Mouse (Mus musculus): ENCODE results near the gene Pawr. TPM values are rescaled to one million over a fixed set of nuclear protein-coding genes. Genes with fewer than 3 reads are reported as not detected.

The Pawr gene
- polyA plus RNA-seq, 1 experiment from 2014 or later: 10.5 TPM

DNA sequence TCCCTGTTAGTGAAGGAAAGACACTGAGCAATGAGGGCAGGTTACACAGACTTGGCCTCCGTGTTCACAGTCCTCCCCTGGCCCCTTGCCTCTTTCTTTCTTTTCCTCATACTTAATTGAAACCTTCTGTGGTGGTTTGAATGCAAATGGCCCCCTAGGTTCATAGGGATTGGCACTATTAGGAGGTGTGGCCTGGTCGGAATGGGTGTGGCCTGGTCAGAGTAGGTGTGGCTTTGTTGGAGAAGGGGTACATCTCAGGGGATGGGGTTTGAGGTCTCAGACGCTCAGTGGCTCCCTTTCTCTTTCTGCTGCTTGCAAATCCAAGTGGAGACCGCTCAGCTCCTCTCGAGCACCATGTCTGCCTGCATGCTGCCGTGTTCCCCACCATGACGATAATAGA, 37.2 kb upstream of the Pawr start:
- Histone ChIP-seq H3K36me3 (no peaks in the 10 kb centered on the region), H3K27me3 (ENCODE audit: insufficient read depth, poor library complexity, severe bottlenecking) (no peaks in the 10 kb centered on the region), H3K4me3 (no peak overlapping the region), H3K4me1 (replicated peaks) (no peaks in the 10 kb centered on the region), H3K9me3 (no peaks in the 10 kb centered on the region), H3K27ac (no peak overlapping the region)
- 82% methylated on average over 7 of the region's 7 CpGs for WGBS
- DNase-seq (ENCODE audit: low spot score): no peak

DNA sequence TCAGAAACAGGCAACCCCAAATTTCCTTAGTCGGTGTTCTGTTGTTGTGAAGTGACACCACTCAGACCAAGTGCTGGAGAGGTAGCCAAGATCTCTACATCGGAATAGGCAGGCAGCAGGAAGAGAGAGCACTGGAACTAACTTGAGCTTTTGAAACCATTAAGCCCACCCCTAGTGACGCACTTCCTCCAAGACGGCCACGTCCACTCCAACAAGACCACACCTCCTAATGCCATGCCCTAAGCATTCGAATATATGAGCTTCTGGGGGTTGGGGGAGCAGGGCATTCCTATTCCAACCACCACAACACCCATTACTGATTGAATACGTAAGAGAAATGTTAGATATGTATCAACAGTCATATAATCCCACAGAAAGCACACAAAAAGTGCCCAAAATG, 35.5 kb upstream of the Pawr start:
- no peak overlapping the region for H3K4me3 ChIP-seq
- H3K27ac ChIP-seq: no peak overlapping the region
- DNase-seq (ENCODE audit: low spot score): no peak
- H3K27me3 ChIP-seq (ENCODE audit: insufficient read depth, poor library complexity, severe bottlenecking): no peaks in the 10 kb centered on the region
- no peaks in the 10 kb centered on the region for H3K4me1 ChIP-seq (replicated peaks)
- H3K36me3 ChIP-seq: no peaks in the 10 kb centered on the region
- 87% methylated on average over 7 of the region's 7 CpGs for WGBS
- H3K9me3 ChIP-seq: no peaks in the 10 kb centered on the region

- Histone ChIP-seq H3K4me3 (no peak overlapping the region), H3K36me3 (no peaks in the 10 kb centered on the region), H3K9me3 (no peaks in the 10 kb centered on the region), H3K4me1 (replicated peaks) (no peaks in the 10 kb centered on the region), H3K27ac (no peak overlapping the region), H3K27me3 (ENCODE audit: insufficient read depth, poor library complexity, severe bottlenecking) (no peaks in the 10 kb centered on the region)
- DNase-seq (ENCODE audit: low spot score): no peak
- WGBS: 94% methylated on average over 13 of the region's 13 CpGs
These were observed 33.7 kb upstream of the Pawr start for GRCm38 (mm10) chr10:108298261-108298660.

- no peaks in the 10 kb centered on the region for H3K4me1 ChIP-seq (replicated peaks)
- H3K27me3 ChIP-seq (ENCODE audit: insufficient read depth, poor library complexity, severe bottlenecking): no peaks in the 10 kb centered on the region
- H3K9me3 ChIP-seq: no peaks in the 10 kb centered on the region
- no peaks in the 10 kb centered on the region for H3K36me3 ChIP-seq
- WGBS: 85% methylated on average over 16 of the region's 17 CpGs
- DNase-seq (ENCODE audit: low spot score): no peak
- no peak overlapping the region for H3K4me3 ChIP-seq
- H3K27ac ChIP-seq: no peak overlapping the region
These were observed 32.9 kb upstream of the Pawr start for GRCm38 (mm10) chr10:108298841-108299545.

DNA sequence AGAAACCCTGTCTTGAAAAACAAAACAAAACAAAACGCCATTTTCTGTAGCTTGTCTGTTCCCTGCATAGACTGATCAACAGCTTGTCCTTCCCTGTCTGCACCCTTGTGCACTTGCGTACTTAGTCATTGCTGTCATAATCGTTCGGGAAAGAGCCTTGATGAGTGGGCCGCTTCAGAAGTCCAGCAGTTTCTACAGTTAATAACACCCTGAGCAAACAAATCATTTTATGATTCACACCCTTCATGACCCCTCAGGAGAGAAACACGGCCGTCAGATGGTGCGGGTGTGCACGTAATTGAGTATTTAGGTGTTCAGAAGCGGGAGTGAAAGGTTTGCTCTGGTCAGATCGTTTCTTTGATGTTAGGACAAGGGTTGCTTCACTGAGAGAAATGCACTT, 32.1 kb upstream of the Pawr start:
- H3K27me3 ChIP-seq (ENCODE audit: insufficient read depth, poor library complexity, severe bottlenecking): no peaks in the 10 kb centered on the region
- H3K4me3 ChIP-seq: no peak overlapping the region
- WGBS: 87% methylated on average over 11 of the region's 11 CpGs
- no peaks in the 10 kb centered on the region for H3K9me3 ChIP-seq
- no peaks in the 10 kb centered on the region for H3K36me3 ChIP-seq
- no peaks in the 10 kb centered on the region for H3K4me1 ChIP-seq (replicated peaks)
- H3K27ac ChIP-seq: no peak overlapping the region
- no peak for DNase-seq (ENCODE audit: low spot score)

GRCm38 (mm10) chr10:108300843-108301242, 31.1 kb upstream of the Pawr start:
- Histone ChIP-seq H3K9me3 (no peaks in the 10 kb centered on the region), H3K4me1 (replicated peaks) (no peaks in the 10 kb centered on the region), H3K27ac (no peak overlapping the region), H3K27me3 (ENCODE audit: insufficient read depth, poor library complexity, severe bottlenecking) (no peaks in the 10 kb centered on the region), H3K36me3 (no peaks in the 10 kb centered on the region), H3K4me3 (no peak overlapping the region)
- DNase-seq (ENCODE audit: low spot score): peak; percentile 78
- 17% methylated on average over 19 of the region's 19 CpGs for WGBS

GRCm38 (mm10) chr10:108307772-108308171, 24.1 kb upstream of the Pawr start:
- Histone ChIP-seq H3K27ac (no peak overlapping the region), H3K27me3 (ENCODE audit: insufficient read depth, poor library complexity, severe bottlenecking) (no peaks in the 10 kb centered on the region), H3K4me1 (replicated peaks) (no peaks in the 10 kb centered on the region), H3K9me3 (no peaks in the 10 kb centered on the region), H3K4me3 (no peak overlapping the region), H3K36me3 (no peaks in the 10 kb centered on the region)
- WGBS: 86% methylated on average over 11 of the region's 11 CpGs
- no peak for DNase-seq (ENCODE audit: low spot score)

GRCm38 (mm10) chr10:108310195-108310594, 21.7 kb upstream of the Pawr start:
- WGBS: 90% methylated on average over 5 of the region's 5 CpGs
- H3K27ac ChIP-seq: no peak overlapping the region
- no peaks in the 10 kb centered on the region for H3K4me1 ChIP-seq (replicated peaks)
- H3K9me3 ChIP-seq: no peaks in the 10 kb centered on the region
- H3K4me3 ChIP-seq: no peak overlapping the region
- DNase-seq (ENCODE audit: low spot score): no peak
- no peaks in the 10 kb centered on the region for H3K27me3 ChIP-seq (ENCODE audit: insufficient read depth, poor library complexity, severe bottlenecking)
- no peaks in the 10 kb centered on the region for H3K36me3 ChIP-seq

DNA sequence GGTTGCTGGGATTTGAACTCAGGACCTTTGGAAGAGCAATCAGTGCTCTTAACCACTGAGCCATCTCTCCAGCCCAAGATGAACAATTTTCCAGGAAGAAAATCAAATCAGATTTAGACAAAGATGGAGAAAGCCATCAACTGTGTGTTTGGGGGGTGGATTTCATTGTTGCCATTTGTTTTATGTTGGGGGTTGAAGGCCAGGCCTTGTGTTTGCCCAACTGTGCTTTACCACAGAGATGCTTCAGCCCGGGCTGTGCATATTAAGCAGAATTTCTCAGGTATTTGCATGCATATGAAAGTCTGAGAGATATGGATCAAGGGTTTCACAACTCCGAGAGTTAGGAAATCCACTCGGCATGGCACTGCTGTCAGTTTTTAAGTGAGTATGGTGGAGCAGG, 20.5 kb upstream of the Pawr start:
- Histone ChIP-seq H3K27me3 (ENCODE audit: insufficient read depth, poor library complexity, severe bottlenecking) (no peaks in the 10 kb centered on the region), H3K36me3 (no peaks in the 10 kb centered on the region), H3K4me3 (no peak overlapping the region), H3K27ac (no peak overlapping the region), H3K9me3 (no peaks in the 10 kb centered on the region), H3K4me1 (replicated peaks) (no peaks in the 10 kb centered on the region)
- WGBS: 94% methylated on average over 3 of the region's 3 CpGs
- DNase-seq (ENCODE audit: low spot score): no peak

- H3K4me1 ChIP-seq (replicated peaks): no peaks in the 10 kb centered on the region
- H3K36me3 ChIP-seq: no peaks in the 10 kb centered on the region
- no peaks in the 10 kb centered on the region for H3K27me3 ChIP-seq (ENCODE audit: insufficient read depth, poor library complexity, severe bottlenecking)
- H3K4me3 ChIP-seq: no peak overlapping the region
- DNase-seq (ENCODE audit: low spot score): no peak
- no peaks in the 10 kb centered on the region for H3K9me3 ChIP-seq
- H3K27ac ChIP-seq: no peak overlapping the region
- 51% methylated on average over 6 of the region's 6 CpGs for WGBS
These were observed 18.1 kb upstream of the Pawr start for GRCm38 (mm10) chr10:108313845-108314244.

- 92% methylated on average over 8 of the region's 8 CpGs for WGBS
- H3K27ac ChIP-seq: no peak overlapping the region
These were observed 17.5 kb upstream of the Pawr start for GRCm38 (mm10) chr10:108314396-108314795.

DNA sequence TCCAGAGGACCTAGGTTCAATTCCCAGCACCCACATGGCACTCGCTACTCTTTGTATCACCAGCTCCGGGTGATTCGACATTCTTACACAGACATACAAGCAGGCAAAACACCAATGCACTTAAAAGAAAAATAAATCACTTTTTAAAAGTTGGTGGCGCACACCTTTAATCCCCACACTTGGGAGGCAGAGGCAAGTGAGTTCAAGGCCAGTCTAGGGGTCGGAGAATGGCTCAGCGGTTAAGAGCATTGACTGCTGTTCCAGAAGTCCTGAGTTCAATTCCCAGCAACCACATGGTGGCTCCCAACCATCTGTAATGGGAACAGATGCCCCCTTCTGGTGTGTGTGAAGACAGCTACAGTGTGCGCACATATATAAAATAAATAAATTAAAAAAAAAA, 16.7 kb upstream of the Pawr start:
- no peak for DNase-seq (ENCODE audit: low spot score)
- 93% methylated on average over 7 of the region's 7 CpGs for WGBS
- H3K9me3 ChIP-seq: no peaks in the 10 kb centered on the region
- no peaks in the 10 kb centered on the region for H3K4me1 ChIP-seq (replicated peaks)
- H3K4me3 ChIP-seq: no peak overlapping the region
- H3K36me3 ChIP-seq: no peaks in the 10 kb centered on the region
- no peak overlapping the region for H3K27ac ChIP-seq
- H3K27me3 ChIP-seq (ENCODE audit: insufficient read depth, poor library complexity, severe bottlenecking): no peaks in the 10 kb centered on the region

More at GRCm38 (mm10) chr10:108314396-108314795, 17.5 kb upstream of the Pawr start:
- DNase-seq (ENCODE audit: low spot score): no peak
- no peaks in the 10 kb centered on the region for H3K36me3 ChIP-seq
- no peaks in the 10 kb centered on the region for H3K4me1 ChIP-seq (replicated peaks)
- H3K27me3 ChIP-seq (ENCODE audit: insufficient read depth, poor library complexity, severe bottlenecking): no peaks in the 10 kb centered on the region
- no peak overlapping the region for H3K4me3 ChIP-seq
- H3K9me3 ChIP-seq: no peaks in the 10 kb centered on the region

- Histone ChIP-seq H3K4me1 (replicated peaks) (peaks cover 13% of the 10 kb centered on the region; the same call in 1 of the 2 replicates), H3K27ac (no peak overlapping the region), H3K4me3 (no peak overlapping the region), H3K9me3 (no peaks in the 10 kb centered on the region), H3K27me3 (ENCODE audit: insufficient read depth, poor library complexity, severe bottlenecking) (peaks cover 20% of the 10 kb centered on the region), H3K36me3 (no peaks in the 10 kb centered on the region)
- DNase-seq (ENCODE audit: low spot score): no peak
- WGBS: 89% methylated on average over 7 of the region's 7 CpGs
These were observed 3.6 kb upstream of the Pawr start for GRCm38 (mm10) chr10:108328356-108328755.

DNA sequence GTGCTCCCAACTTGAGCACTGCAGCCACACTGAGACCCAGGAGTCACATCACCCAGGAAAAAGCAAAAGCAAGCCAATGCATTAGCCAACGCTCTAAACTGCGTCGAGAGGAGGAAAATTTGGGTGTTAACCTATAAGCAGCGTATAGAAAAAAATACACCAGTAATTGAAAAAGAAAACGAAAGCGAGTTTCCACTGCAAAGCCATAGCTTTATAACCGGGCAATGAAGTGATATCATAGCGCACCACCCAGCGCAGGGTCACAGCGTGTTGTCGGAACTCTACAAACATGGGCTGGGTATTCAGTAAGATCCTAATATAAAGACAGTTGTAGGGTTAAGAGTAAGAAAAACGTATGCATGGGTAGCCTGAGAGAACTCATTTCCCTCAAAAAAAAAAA, 2.9 kb upstream of the Pawr start:
- Histone ChIP-seq H3K27me3 (ENCODE audit: insufficient read depth, poor library complexity, severe bottlenecking) (peaks cover 20% of the 10 kb centered on the region), H3K9me3 (no peaks in the 10 kb centered on the region), H3K4me1 (replicated peaks) (peaks cover 19% of the 10 kb centered on the region; the same call in 1 of the 2 replicates), H3K27ac (no peak overlapping the region), H3K36me3 (no peaks in the 10 kb centered on the region), H3K4me3 (no peak overlapping the region)
- WGBS: 91% methylated on average over 12 of the region's 12 CpGs
- DNase-seq (ENCODE audit: low spot score): no peak
